Mouse (Mus musculus): ENCODE data around the gene Tmem200b.

DNA sequence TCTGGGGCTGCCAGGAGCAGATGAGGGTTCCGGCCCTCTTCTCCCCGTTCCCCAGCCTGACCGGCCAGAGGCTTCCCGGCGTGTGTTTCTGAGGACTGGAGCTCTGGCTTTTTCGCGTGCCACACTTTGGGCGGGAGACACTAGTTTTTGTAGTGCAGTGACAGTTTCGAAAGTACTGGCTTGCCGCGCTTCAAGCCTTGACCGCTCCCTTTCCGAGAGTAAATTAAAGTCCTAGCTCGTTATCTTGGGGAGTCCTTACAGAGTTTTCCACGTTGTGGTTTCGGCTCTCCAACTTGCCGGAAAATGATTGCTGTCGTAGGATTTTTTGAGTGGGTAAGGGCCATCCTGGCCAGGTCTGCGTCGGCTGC lies 47.4 kb upstream of the Tmem200b start:
- TF ChIP-seq CTCF (IDR thresholded peaks at IDR 0.05; ENCODE audit: low read depth), result no peak
- no peak for TF ChIP-seq EP300 (optimal IDR thresholded peaks at IDR 0.05)

Data from stomach, postnatal 0 days (tissue).